Mouse (Mus musculus) adrenal gland, postnatal 14 days (tissue): ENCODE measurements around the gene Dmrt1. TPM values are rescaled to one million over a fixed set of nuclear protein-coding genes. Genes with fewer than 3 reads are reported as not detected.

Experiments used
- DNase-seq: peaks from one replicate; pipeline ENCODE4 v3.0.0; 2021; ENCODE audit warnings: mixed read lengths
- total RNA-seq: library from RNA; stranded (reverse); gene quantifications from 2 replicates; pipeline ENCODE4 v1.2.3, GENCODE M21; 2021

Dmrt1 gene
- total RNA-seq, 1 experiment from 2014 or later: not detected

DNA sequence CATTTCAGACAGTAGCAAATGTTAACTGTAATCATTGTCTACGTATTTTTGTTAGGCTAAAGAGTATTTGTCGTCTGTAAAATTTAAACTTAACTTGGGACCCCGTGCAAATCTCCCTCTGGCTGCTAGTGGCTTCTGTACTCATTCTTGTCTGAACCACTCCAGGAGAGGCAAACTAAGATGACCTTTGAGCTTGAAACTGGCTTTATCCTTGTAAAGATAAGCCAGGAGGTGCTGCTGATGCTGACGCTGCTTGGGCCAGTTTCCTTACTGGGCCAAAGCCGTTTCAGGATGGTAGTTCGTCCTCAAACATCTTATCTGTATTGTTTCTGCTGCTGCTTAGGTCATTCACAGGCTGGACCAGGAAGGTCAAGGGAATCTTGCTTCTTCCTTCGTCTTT lies 64.4 kb downstream of the Dmrt1 start:
- DNase-seq: no peak

DNA sequence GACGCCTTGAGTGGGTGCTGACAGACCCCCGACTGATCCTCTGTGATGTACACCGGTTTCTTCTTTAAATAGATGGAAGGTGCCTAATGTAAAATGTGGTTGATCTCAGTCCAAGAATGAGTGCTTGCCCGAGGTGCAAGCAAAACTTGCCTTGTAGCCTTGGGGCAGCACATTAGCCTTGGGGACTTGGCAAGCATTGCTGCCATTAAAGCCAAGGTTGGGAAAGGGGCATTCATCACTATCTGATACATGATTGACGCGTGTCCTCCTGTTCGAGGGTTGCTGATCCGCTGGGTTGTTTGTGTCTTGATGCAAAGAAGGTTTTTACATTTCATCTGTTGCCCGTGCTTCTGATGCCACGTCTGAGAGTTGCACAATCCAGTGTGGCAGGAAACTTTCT lies 69.0 kb downstream of the Dmrt1 start:
- peak; percentile 67 for DNase-seq

DNA sequence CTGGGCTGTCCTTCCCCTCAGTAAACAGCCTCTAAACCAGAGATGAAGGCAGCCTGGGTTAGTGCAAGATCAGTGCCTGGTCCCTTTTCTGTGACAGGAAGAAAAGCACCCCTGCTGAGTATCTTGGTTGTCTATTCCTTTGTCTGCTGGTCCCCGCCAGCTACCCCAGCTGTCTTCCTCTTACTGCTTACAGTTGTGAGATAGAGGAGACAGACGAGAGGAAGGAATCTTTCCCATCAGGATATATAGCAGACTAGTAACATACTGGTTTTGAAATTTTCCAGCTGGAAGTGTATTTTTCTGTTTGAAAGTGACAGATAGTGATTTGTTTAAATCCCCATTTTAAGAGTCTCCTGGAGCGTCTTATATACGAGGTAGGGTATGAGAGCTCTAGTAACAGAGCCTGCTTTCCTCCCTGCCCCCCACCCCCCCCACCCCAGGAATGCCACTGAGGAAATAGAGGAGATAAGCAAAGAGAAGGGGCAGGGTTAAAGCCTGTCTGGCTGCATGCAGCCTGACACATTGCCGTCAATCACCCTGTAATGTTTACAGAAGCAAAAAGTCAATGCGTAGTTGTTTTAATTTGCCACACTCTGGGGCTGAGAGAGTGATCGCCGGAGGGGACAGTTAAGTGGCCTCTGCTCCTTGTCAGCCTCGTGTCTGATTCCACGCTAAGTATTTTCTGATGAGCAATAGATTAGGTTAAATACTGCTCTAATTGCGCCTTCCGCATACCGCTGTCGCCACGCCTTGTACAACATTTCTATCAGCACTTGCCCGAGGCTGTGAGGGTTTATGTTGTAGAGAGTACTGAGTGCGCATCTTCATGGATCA lies 69.8 kb downstream of the Dmrt1 start:
- DNase-seq: no peak

DNA sequence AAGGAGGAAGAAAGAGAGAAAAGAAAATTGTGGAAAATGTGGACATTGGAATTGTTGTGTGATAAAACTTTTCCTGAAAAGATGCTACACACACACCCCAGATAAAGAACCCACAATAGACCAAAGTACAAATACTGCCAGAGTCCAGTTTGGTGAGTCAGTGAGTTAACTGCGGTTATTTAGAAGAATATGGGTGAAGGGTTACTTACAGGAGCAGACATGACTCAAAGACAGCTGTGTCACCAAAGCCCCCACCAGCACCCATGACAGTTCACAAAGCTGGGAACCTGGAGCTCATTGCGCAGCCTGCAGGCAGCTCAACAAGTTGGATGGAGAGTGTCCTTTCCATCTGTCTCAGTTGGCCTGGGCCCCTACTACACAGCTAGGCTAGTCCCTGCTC lies 72.9 kb downstream of the Dmrt1 start:
- no peak for DNase-seq

DNA sequence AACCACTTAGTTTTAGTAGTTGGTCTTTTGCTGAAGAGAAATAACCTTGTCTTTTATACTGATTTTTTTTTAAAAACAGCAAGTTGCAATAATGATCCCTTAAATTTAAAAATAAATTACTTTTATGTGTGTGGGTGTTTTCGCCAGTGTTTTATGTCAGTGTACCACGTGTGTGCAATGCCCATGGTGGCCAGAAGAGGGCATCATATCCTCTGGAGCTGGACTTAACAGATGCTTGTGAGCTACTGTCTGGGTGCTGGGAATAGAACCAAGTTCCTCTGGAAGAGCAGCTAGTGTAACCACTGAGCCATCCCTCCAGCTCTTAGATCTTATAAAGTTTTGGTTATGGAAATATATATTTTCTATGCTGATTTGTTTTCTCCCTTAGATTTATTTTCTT lies 74.0 kb downstream of the Dmrt1 start:
- no peak for DNase-seq

DNA sequence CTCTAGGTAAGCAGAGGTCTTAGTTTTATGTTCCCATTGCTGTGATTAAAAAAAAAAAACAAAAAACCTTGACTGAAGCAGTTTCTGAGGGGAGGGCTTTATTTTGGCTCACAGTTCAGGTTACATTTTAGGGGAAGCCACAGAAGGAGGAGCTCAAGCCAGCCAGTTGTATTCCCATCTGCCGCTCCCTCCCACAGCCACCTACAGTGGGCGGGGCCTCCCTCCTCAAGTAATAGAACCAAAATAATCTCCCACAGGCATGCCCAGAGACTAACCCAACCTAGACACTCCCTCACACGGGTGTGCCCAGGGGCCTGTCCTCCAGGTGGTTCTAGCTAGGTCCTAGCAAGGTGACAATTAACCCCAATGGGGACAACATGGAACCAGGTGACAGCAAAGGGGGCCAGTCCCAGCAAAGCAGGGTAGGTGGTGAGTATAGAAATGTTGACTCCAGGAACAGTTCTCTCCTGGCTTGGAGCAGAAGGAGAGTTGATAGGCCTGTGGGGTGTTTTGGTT lies 92.4 kb downstream of the Dmrt1 start:
- no peak for DNase-seq

DNA sequence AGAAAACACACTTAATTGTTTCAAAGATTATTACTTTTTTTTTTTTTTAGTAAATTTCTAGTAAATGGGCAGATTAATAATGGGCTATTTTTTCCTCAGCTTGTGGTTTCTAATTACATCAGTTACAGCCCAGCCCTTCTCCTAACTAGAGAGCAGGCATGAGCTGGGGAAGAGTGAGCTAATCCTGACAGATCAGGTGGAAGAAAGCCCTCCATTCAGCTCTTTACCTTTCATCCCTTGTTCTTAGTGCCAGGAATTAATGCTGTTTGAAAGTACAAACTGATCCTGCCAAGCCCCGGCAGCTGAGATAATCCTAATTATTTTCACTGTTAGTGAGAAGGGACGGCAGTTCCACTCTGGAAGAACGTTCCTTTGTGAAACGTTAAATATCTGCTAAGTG lies 93.2 kb downstream of the Dmrt1 start:
- no peak for DNase-seq

DNA sequence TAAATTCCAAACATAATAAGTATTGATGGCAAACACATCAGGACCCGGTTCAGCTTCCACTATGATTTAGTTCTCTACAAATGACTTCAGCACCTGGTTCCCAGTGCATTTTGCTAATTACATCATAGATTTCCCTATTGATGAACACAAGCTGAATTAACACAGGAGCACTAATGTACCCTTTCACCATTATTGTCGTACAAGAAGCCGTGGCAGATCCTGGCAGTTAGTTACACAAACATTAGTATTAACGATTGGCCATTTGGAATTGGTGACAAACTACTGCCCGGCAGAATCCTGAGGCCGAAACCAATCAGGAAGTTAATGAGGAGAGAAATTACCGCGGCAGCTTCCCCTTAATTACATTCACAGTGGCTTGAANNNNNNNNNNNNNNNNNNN lies 96.5 kb downstream of the Dmrt1 start:
- no peak for DNase-seq

DNA sequence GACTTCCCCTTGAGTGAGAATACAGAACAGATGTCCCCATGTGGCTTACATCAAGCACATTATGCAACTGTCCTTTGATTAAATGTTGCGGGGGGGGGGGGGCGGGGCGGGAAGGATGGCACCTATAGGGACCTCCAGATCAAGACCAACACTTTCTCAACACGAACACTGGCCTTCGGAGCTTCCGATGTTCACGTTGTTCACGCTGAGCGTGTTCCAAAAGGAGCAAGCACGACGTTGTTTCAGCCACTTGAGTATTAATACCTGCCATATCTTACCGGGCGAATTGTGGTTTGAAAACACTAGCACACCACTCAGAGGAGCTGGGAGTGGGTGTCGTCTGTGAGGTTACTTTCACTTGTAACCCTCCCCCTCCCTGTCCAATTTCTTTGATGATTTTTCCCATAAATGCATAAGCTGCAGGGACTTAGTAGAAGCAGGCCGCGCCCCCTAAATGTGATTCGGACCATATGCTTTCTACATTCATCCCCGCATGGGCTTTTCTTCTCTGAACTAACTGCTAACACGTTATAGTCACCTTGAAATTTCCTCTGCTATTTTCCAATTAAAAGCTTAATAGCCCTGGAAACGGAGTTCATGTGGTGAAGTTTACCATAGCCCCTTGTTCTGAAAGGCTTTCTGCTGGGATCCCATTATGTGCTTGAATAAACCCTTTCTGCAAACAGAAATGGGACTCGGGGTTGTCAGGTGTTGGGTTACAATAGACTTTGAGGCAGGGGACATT lies 102.2 kb downstream of the Dmrt1 start:
- DNase-seq: no peak

DNA sequence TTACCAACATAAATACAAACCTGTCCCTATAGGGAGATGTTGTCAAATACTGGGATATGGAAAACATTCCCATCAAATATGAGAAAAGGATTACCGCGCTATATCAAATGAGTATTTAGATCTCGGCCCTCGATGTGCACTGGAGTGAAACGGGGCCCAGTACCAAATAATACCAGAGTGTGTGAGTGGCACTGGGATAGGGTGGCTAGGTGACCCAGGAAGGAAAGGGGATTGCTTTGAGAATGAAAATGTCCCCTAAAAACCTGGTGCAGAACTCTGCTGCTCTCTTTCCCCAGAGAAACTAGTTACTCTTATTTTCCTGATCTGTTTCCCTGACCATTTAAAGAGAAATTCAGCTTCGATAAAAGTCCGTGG lies 102.8 kb downstream of the Dmrt1 start:
- no peak for DNase-seq

DNA sequence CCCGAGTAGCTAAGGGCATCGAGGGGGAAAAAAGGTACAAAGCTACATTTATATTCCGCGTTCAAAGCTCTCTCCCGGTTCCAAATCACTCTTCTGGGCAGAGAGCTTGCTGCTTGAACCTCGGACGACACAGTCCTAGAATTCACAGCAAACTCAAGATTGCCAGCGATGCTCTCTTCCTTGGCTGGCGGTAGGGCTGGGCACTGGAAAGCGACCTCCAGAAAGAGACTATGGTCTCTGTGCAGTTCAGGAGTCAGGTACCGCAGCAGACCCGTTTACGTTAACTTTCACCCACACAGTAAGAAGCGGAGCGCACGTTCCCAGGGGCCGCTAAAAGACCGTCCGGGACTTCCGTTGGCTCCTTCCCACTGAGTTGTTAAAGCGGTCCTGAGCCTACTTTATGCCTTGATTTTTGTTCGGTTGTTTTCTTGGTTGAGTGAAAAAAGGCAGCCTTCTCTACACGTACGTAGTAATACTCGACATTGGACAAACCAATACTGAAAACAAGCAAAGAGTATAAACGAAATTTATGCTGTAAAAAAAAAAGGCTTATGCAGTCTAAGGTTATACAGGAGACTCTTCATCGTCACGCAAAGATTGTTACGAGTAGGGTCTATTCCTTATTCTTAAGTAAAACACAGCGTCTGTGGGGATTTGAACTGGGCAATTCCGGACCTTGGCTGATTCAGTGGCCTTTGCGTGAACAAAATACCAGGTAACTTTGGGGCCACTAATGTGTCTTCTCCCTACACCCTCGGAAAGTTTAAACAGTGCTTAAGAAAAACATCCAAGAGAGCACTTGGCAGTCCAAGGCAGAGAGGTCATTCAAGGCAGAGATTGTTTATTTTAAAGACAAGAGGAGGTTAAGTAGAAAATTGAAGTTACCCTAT lies 103.8 kb downstream of the Dmrt1 start:
- no peak for DNase-seq

DNA sequence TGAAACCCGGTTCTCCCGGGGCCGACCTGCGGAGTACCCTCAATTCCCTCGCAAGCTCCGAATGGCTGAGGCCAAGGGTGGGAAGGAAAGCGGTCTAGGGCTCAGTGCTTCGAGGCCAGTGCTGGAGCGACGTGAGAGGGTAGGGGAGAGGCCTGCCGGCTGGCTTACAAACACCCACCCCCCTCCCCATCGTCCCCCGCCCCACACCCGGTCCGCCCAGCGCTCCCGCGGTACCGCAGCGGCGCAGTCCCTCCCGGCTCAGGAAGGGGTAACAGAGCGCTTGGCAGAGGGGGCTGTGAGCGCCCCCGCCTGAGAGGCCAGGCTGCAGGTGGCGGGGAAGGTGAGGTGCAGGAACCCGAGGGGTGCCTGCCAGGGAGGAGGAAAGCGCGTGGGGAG lies 104.6 kb downstream of the Dmrt1 start, which contains the start of gene Dmrt3:
Gene Dmrt3 (plus strand): TSS at position 287 of the 396 bp plus-strand sequence.
- no peak for DNase-seq

DNA sequence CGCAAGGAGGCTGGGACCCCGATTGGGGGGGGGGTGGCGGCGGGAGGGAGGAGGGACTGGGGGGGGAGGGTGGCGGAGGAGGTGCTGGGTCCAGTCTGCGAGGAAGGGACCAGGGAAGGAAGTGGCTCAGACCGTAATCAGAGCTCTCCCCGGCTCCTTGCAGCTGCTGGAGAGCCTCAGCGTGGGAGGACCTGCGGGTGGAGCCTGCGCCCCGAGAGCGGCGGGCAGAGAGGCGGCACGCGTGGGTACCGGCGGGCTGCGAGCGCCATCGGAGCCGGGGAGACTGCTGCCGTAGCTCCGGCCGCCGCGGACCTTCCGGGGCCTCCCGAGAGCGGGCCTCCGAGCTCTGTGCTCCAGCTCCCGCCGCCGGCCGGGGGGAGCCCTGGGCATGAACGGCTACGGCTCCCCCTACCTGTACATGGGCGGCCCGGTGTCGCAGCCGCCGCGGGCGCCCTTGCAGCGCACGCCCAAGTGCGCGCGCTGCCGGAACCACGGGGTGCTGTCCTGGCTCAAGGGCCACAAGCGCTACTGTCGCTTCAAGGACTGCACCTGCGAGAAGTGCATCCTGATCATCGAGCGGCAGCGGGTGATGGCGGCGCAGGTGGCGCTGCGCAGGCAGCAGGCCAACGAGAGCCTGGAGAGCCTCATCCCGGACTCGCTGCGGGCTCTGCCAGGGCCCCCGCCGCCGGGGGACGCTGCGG lies 105.1 kb downstream of the Dmrt1 start:
- peak; percentile 20 for DNase-seq

DNA sequence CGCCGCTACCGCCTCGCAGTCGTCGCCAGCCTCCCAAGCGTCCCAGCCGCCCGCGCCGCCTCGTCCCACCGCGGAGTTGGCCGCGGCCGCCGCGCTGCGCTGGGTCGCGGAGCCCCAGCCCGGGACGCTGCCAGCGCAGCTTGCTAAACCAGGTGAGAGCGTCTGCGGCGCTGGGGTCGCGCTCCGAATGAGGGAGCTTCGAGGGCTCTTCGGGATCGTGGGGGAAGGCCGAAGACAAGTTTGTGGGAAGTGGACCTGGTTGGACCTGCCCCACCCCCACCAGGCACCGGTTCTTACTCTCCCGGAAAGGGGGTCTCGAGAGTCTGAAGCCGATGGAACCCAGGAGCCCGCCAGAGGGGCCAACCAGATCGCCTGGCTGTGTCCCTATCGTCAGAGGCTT lies 105.7 kb downstream of the Dmrt1 start:
- no peak for DNase-seq

DNA sequence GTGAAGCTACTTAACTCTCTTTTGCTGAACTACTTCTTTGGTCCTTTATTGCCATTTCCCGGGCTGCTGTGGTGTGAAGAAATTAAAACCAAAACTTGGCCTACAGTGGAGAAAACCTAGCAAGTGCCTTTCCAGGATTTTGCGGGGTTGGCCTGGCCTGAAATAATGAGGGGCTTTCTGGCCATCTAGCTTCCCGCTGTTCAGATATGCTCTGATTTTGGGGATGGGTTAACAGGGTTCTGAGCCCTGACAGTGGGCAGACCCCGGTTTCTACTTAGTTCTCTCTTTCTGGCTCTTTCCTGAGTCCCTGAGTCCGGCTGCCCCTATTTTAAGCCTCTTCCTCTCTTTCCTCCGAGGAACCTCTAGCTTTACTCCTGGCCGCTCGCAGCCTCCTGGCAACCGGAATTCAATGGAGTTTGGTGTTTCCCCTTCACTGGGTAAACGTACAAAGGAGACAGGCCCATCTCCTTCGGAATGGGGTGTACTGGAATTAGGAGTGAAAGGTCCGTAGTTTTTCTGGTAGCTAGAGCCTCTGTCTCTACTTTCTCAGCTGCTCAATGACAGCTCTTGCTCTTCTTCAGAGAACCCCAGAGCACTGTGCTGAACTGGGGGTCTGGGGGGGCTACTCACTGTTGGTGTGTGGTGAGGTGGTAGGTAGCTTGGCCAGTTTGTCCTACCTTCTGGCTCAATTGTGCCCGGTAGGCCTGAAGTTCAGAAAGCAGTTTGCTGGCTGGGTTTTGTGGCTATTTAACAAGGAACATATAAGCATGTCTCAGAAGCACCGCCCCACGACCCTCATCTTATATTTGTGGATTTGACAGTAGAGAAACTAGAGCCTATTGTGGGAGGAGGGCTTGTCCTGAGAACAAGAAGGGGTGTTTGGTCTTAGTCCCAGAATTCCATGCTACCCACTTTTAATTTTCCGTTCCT lies 106.7 kb downstream of the Dmrt1 start:
- no peak for DNase-seq

DNA sequence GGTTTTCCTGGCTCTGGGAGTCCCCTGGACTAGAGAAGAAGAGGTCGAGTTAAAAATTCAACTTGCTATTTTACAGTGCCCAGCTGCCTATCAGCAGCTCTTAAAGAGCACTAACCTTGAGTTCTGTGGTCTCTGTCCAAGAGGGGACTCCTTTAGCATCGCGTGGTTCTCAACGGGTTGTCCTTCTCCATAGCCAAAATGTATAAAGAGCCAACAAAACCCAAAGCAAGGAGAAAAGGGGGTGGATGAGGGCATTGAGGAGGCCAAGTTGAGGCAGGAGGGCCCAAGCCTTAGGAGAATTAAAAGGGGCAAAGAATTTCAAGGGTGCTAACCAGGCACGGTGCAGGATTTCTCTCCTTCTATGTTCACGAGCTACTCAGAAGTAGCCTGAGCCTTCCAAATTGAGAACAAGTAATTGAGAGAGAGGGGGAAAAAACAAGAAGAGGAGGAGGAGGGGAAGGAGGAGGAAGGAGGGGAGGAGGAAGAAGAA lies 107.4 kb downstream of the Dmrt1 start:
- no peak for DNase-seq

DNA sequence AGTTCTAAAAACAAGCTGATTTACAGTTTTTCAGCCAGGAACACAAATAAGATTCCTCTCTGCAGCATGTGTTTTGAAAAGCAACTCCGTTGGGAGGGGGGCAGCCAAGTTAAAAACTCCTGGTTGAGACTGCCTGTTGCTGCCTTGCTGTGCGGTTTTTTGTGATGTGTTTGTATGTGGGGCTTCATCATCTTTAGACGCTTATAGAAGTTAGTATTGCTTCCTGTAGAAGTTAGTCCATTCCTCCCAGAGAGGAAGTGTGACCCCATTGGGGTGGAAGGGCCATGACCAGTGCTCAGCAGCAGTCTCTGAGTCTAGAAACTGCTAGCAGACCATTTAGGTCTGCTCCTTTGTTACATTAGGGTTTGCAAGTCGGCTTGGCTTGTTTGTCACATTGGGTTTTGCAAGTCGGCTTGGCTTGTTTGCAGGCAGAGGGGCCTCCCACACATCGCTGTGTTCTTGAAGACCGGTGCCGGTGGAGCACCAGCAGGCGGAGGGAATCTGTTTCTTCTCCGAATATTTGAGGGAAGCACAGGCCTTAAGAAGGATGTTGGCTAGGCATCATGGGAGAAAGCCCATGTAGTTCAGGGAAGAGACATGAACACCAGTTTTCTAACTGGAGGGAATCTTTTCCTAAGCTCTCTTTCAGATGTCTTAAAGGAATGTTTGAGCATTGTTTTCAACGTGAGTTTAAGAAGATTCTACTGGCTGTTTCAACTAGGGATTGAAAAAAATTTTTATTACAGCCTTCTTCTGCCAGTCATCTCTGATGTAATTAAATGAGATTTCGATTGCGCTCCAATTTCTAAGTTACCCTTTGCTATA lies 108.3 kb downstream of the Dmrt1 start:
- DNase-seq: no peak

DNA sequence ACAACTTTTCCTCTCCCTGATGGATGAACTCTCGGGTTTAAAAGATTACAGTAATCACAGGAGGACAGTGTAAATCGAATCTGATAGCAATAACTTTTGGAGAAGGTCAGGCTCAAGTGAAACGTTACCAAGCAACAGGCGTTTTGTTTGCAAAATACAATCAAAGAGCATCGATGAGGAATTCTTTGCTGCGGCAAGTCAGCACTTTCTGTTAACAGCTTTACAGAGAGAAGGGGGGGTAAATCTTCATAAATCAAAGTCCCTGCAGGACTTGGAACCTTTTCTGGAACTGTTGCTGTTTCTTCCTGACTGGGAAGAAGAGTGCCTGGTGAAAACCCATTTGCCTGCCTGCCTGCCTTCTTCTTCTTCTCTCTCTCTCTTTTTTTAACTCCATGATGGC lies 110.5 kb downstream of the Dmrt1 start:
- no peak for DNase-seq
